Mouse (Mus musculus): ENCODE measurements around the gene Prkce.

- no peak for TF ChIP-seq CTCF (IDR thresholded peaks at IDR 0.05; ENCODE audit: borderline replicate concordance, extremely low read depth, insufficient read depth, insufficient read length)
- TF ChIP-seq POLR2A (IDR thresholded peaks at IDR 0.05; ENCODE audit: borderline replicate concordance, extremely low read depth, insufficient read depth, insufficient read length, poor library complexity, severe bottlenecking): no peak
Measured at GRCm38 (mm10) chr17:86123146-86123545, 44.4 kb upstream of the Prkce start.

All from brain, embryonic 14.5 days (tissue).